Comparison of ENCODE assay signal across 21 mouse cellular contexts in genomic region chr13:109380149-109380548, GRCm38 (mm10).
"Had no signal": no experiment of that assay in that cellular context is flagged by ENCODE, and none has a peak within 500 bp of the region (broad histone marks: within the 10 kb centered on the region; RNA-seq: fewer than 3 reads in every experiment).

No protein-coding gene starts in this region.

- H3K27ac ChIP-seq: lung, embryonic 15.5 days; macrophage; midbrain, embryonic 10.5 days; midbrain, embryonic 12.5 days; neural tube, embryonic 13.5 days; neural tube, embryonic 15.5 days had no signal

- H3K9me3 ChIP-seq: lung, embryonic 15.5 days; midbrain, embryonic 10.5 days; midbrain, embryonic 12.5 days; neural tube, embryonic 13.5 days; neural tube, embryonic 15.5 days had no signal

- DNase-seq: lung, adult 2 months; lung, postnatal 14 days; lung, postnatal 36 days; midbrain, embryonic 14.5 days; retina, postnatal 1 day; right cerebral cortex, adult 18-20 months; right cerebral cortex, postnatal 25 days; right cerebral cortex, postnatal 4 days; spleen, adult 18-20 months; thymus, adult 18-20 months; thymus, postnatal 14 days; thymus, postnatal 36 days had no signal

- H3K27me3 ChIP-seq: lung, embryonic 15.5 days; midbrain, embryonic 12.5 days; neural tube, embryonic 13.5 days; neural tube, embryonic 15.5 days had no signal

- H3K36me3 ChIP-seq: lung, embryonic 15.5 days; midbrain, embryonic 10.5 days; midbrain, embryonic 12.5 days; neural tube, embryonic 13.5 days; neural tube, embryonic 15.5 days had no signal

- H3K4me1 ChIP-seq: lung, embryonic 15.5 days; midbrain, embryonic 12.5 days; neural tube, embryonic 15.5 days had no signal

- H3K9ac ChIP-seq: lung, embryonic 15.5 days; midbrain, embryonic 12.5 days; neural tube, embryonic 13.5 days; neural tube, embryonic 15.5 days had no signal

- ATAC-seq: lung, postnatal 0 days; midbrain, embryonic 16.5 days had no signal

- H3K4me2 ChIP-seq: lung, embryonic 15.5 days; midbrain, embryonic 12.5 days; neural tube, embryonic 13.5 days; neural tube, embryonic 15.5 days had no signal

- H3K4me3 ChIP-seq: lung, embryonic 15.5 days; midbrain, embryonic 10.5 days; midbrain, embryonic 12.5 days; myocyte; neural tube, embryonic 13.5 days; neural tube, embryonic 15.5 days had no signal
